15 mouse cellular contexts compared by ENCODE assay signal in genomic region chr10:99561166-99561818, GRCm38 (mm10).
DNase-seq lines count a peak whose midpoint lies in the region; ATAC-seq lines count a peak whose summit lies in the region.
"Had no signal": no experiment of that assay in that cellular context is flagged by ENCODE, and none has a peak within 500 bp of the region (broad histone marks: within the 10 kb centered on the region; RNA-seq: fewer than 3 reads in every experiment).

No protein-coding gene starts in this region.

- H3K9me3 ChIP-seq in heart, embryonic 11.5 days (replicated peaks; ENCODE audit: control insufficient read depth, low read length): no peaks in the 10 kb centered on the region
- H3K9me3 ChIP-seq: limb, embryonic 12.5 days; stomach, embryonic 15.5 days had no signal

- peak overlapping the region; percentile 46; the same call in 1 of the 2 replicates for H3K27ac ChIP-seq in heart, embryonic 11.5 days (ENCODE audit: low read depth, low read length)
- H3K27ac ChIP-seq: limb, embryonic 12.5 days; stomach, embryonic 15.5 days had no signal

- H3K27me3 ChIP-seq in heart, embryonic 11.5 days (ENCODE audit: control insufficient read depth, insufficient read depth, low read length): no peaks in the 10 kb centered on the region
- H3K27me3 ChIP-seq: limb, embryonic 12.5 days; stomach, embryonic 15.5 days had no signal

- 48% methylated on average over 11 of the region's 11 CpGs for WGBS in heart, embryonic 11.5 days (ENCODE audit: insufficient replicate concordance)

- no peaks in the 10 kb centered on the region for H3K36me3 ChIP-seq in heart, embryonic 11.5 days (ENCODE audit: control insufficient read depth, insufficient read depth, low read length)
- H3K36me3 ChIP-seq: limb, embryonic 12.5 days; stomach, embryonic 15.5 days had no signal

- peaks cover 10% of the 10 kb centered on the region for H3K4me1 ChIP-seq in heart, embryonic 11.5 days (ENCODE audit: control insufficient read depth, insufficient read depth, low read length)
- H3K4me1 ChIP-seq: stomach, embryonic 15.5 days had no signal

- DNase-seq in heart, postnatal 36 days: no peak
- DNase-seq in CD4-positive helper T cell, adult 2 months (ENCODE audit: low read depth, low spot score): peak; percentile 35
- DNase-seq in adipocyte (ENCODE audit: low spot score): peak; percentile 12
- peak; percentile 46 for DNase-seq in heart, postnatal 4 days
- DNase-seq in gastrocnemius, postnatal 14 days: no peak
- no peak for DNase-seq in T-cell, adult 2 months (ENCODE audit: low spot score)
- DNase-seq: cerebellum, postnatal 36 days; gastrocnemius, postnatal 25 days; lung, postnatal 10 days; retina, postnatal 1 day had no signal

- intact Hi-C loops in heart, postnatal 36 days (cut with DNase I): no loop called here
- intact Hi-C loops in gastrocnemius, postnatal 14 days (cut with DNase I; ENCODE audit: low total_unique reads): no loop called here

- H3K4me2 ChIP-seq in heart, embryonic 11.5 days: peak overlapping the region; percentile 24
- H3K4me2 ChIP-seq: limb, embryonic 12.5 days; stomach, embryonic 15.5 days had no signal

- no peak overlapping the region for H3K4me3 ChIP-seq in heart, embryonic 11.5 days (ENCODE audit: low read depth, low read length)
- H3K4me3 ChIP-seq: limb, embryonic 12.5 days; stomach, embryonic 15.5 days had no signal

- no peak overlapping the region for H3K9ac ChIP-seq in heart, embryonic 11.5 days (ENCODE audit: low read depth, low read length)
- H3K9ac ChIP-seq: limb, embryonic 12.5 days; stomach, embryonic 15.5 days had no signal

- no peak; the same call in 1 of the 2 replicates for ATAC-seq in heart, embryonic 11.5 days (replicated peaks; ENCODE audit: insufficient number of reproducible peaks, low FRiP score, low TSS enrichment)
- ATAC-seq in cerebellum, adult (ENCODE audit: insufficient number of reproducible peaks, low FRiP score, low TSS enrichment): no peak
- ATAC-seq: intestine, postnatal 0 days had no signal

Comparison
In these comparisons a context has a peak if more than half of its experiments do, and no peak if none do; other contexts are left out.
1. DNase-seq: peak in CD4-positive helper T cell, adult 2 months (single experiment), adipocyte (single experiment) and heart, postnatal 4 days (single experiment); none in heart, postnatal 36 days (0 of 2), gastrocnemius, postnatal 14 days (single experiment) and T-cell, adult 2 months (single experiment).